Mouse (Mus musculus) neural tube, embryonic 11.5 days (tissue): ENCODE measurements around the gene Olfr1140. TPM values are rescaled to one million over a fixed set of nuclear protein-coding genes. Genes with fewer than 3 reads are reported as not detected.

Experiments used
- ATAC-seq: fragments of 200-750 bp; cut with Nextera tagmentation; 2 replicates; pipeline ENCODE4 v1.8.0; 2017; ENCODE audit warnings: moderate number of reproducible peaks, mild to moderate bottlenecking, moderate TSS enrichment, moderate library complexity; ENCODE audit not compliant: insufficient read depth, low FRiP score, low TSS enrichment
- DNase-seq: peaks from one replicate; pipeline ENCODE4 v3.0.0-alpha.2; 2015; ENCODE audit warnings: low spot score
- H3K27ac ChIP-seq: fragments of 300-500 bp; sonication (generic); 2 replicates; pipeline ENCODE4 v1.5.1; 2014; ENCODE audit warnings: low read depth, mild to moderate bottlenecking, low read length
- H3K27me3 ChIP-seq: fragments of 300-500 bp; sonication (generic); 2 replicates; pipeline ENCODE4 v1.6.1; 2014; ENCODE audit warnings: mild to moderate bottlenecking, low read length, mixed read lengths; ENCODE audit not compliant: control insufficient read depth, insufficient read depth
- H3K36me3 ChIP-seq: fragments of 300-500 bp; sonication (generic); 2 replicates; pipeline ENCODE4 v1.6.1; 2014; ENCODE audit warnings: mild to moderate bottlenecking, low read length, moderate library complexity, mixed read lengths; ENCODE audit not compliant: control insufficient read depth, insufficient read depth
- H3K4me1 ChIP-seq: fragments of 300-500 bp; sonication (generic); 2 replicates; pipeline ENCODE4 v1.6.1; 2014; ENCODE audit warnings: low read length, mixed read lengths; ENCODE audit not compliant: control insufficient read depth, insufficient read depth
- H3K4me2 ChIP-seq: fragments of 300-500 bp; sonication (generic); 2 replicates; pipeline ENCODE4 v1.6.1; 2014; ENCODE audit warnings: low read depth, mild to moderate bottlenecking, moderate library complexity
- H3K4me3 ChIP-seq: fragments of 300-500 bp; sonication (generic); 2 replicates; pipeline ENCODE4 v1.5.1; 2014; ENCODE audit warnings: low read depth, low read length
- H3K9ac ChIP-seq: fragments of 300-500 bp; sonication (generic); 2 replicates; pipeline ENCODE4 v1.6.1; 2014; ENCODE audit warnings: mild to moderate bottlenecking, low read length
- H3K9me3 ChIP-seq: fragments of 300-500 bp; sonication (generic); 2 replicates; pipeline ENCODE4 v1.6.1; 2016; ENCODE audit warnings: low read length; ENCODE audit not compliant: control insufficient read depth
- WGBS: fragments of 180-500 bp; shearing (Covaris S2); extraction: QIAGEN DNeasy Blood & Tissue Kit; methylation state at CpG from one replicate; pipeline ENCODE4 v1.1.7; 2014; 5-methylcytosine and 5-hydroxymethylcytosine counted together
- polyA plus RNA-seq: library from polyadenylated mRNA; unstranded; fragments of >200 nt; fragmentation: Nextera tagmentation; extraction: Ambion mirVana; gene quantifications from 2 replicates; pipeline ENCODE4 v1.2.1, GENCODE M21; 2014

Olfr1140 gene
- polyA plus RNA-seq, result not detected in 2 replicates

GRCm38 (mm10) chr2:87743452-87743851 lies at the start of gene Olfr1140:
Gene Olfr1140, plus strand, starts transcription at chr2:87743752.
- H3K9me3 ChIP-seq, result no peaks in the 10 kb centered on the region
- H3K27me3 ChIP-seq, result no peaks in the 10 kb centered on the region
- WGBS, result 81% methylated on average over 3 of the region's 3 CpGs
- DNase-seq (no peak), ATAC-seq (no peak)
- no peak within 1 kb of the TSS for H3K4me3 ChIP-seq
- H3K36me3 ChIP-seq, result no peaks in the 10 kb centered on the region
- H3K4me1 ChIP-seq, result no peaks in the 10 kb centered on the region
- no peak within 1 kb of the TSS for H3K27ac ChIP-seq
- H3K4me2 ChIP-seq, result no peak within 1 kb of the TSS
- no peak within 1 kb of the TSS for H3K9ac ChIP-seq

- H3K4me3 ChIP-seq, result no peak within 1 kb of the TSS
- no peaks in the 10 kb centered on the region for H3K9me3 ChIP-seq
- H3K4me1 ChIP-seq, result no peaks in the 10 kb centered on the region
- H3K4me2 ChIP-seq, result no peak within 1 kb of the TSS
- H3K27ac ChIP-seq, result no peak within 1 kb of the TSS
- no peaks in the 10 kb centered on the region for H3K36me3 ChIP-seq
- no peaks in the 10 kb centered on the region for H3K27me3 ChIP-seq
- no peak for ATAC-seq
- DNase-seq, result no peak
- H3K9ac ChIP-seq, result no peak within 1 kb of the TSS
Measured at GRCm38 (mm10) chr2:87693847-87694246, 49.7 kb upstream of the Olfr1140 start, which contains the start of gene Olfr1136. Gene Olfr1136, minus strand, starts transcription at chr2:87693947.

GRCm38 (mm10) chr2:87713079-87713478 lies 30.5 kb upstream of the Olfr1140 start, which contains the start of gene Olfr1137:
Gene Olfr1137, minus strand, starts transcription at chr2:87713179.
- Histone ChIP-seq H3K27ac (no peak within 1 kb of the TSS), H3K4me3 (no peak within 1 kb of the TSS), H3K36me3 (no peaks in the 10 kb centered on the region), H3K27me3 (no peaks in the 10 kb centered on the region), H3K9ac (no peak within 1 kb of the TSS), H3K9me3 (no peaks in the 10 kb centered on the region), H3K4me2 (no peak within 1 kb of the TSS), H3K4me1 (no peaks in the 10 kb centered on the region)
- DNase-seq (no peak), ATAC-seq (no peak)

- 85% methylated on average over 1 of the region's 1 CpGs for WGBS
Measured at GRCm38 (mm10) chr2:87739878-87740277, 3.7 kb upstream of the Olfr1140 start, which contains the start of gene Olfr1138. Gene Olfr1138, minus strand, starts transcription at chr2:87739978.

GRCm38 (mm10) chr2:87753891-87754290 lies 10.3 kb downstream of the Olfr1140 start, which contains the start of gene Olfr1141:
Gene Olfr1141, minus strand, starts transcription at chr2:87753991.
- no peak within 1 kb of the TSS for H3K9ac ChIP-seq
- ATAC-seq, result no peak
- whole genome bisulfite sequencing, result 93% methylated on average over 1 of the region's 1 CpGs
- H3K4me3 ChIP-seq, result no peak within 1 kb of the TSS
- DNase-seq, result no peak
- H3K27ac ChIP-seq, result no peak within 1 kb of the TSS
- H3K9me3 ChIP-seq, result no peaks in the 10 kb centered on the region
- H3K36me3 ChIP-seq, result no peaks in the 10 kb centered on the region
- H3K4me2 ChIP-seq, result no peak within 1 kb of the TSS
- no peaks in the 10 kb centered on the region for H3K4me1 ChIP-seq
- no peaks in the 10 kb centered on the region for H3K27me3 ChIP-seq

More at GRCm38 (mm10) chr2:87739878-87740277, 3.7 kb upstream of the Olfr1140 start, which contains the start of gene Olfr1138:
- no peaks in the 10 kb centered on the region for H3K36me3 ChIP-seq
- no peak within 1 kb of the TSS for H3K4me2 ChIP-seq
- H3K27ac ChIP-seq, result no peak within 1 kb of the TSS
- no peaks in the 10 kb centered on the region for H3K27me3 ChIP-seq
- no peak within 1 kb of the TSS for H3K9ac ChIP-seq
- no peaks in the 10 kb centered on the region for H3K9me3 ChIP-seq
- H3K4me3 ChIP-seq, result no peak within 1 kb of the TSS
- no peaks in the 10 kb centered on the region for H3K4me1 ChIP-seq
- DNase-seq (no peak), ATAC-seq (no peak)

- 46% methylated on average over 1 of the region's 1 CpGs for WGBS
Measured at GRCm38 (mm10) chr2:87776143-87776542, 32.6 kb downstream of the Olfr1140 start.

GRCm38 (mm10) chr2:87779183-87779582 lies 35.6 kb downstream of the Olfr1140 start, which contains the start of gene Olfr152:
Gene Olfr152, plus strand, starts transcription at chr2:87779483.
- Histone ChIP-seq H3K9ac (no peak within 1 kb of the TSS), H3K36me3 (no peaks in the 10 kb centered on the region), H3K4me1 (no peaks in the 10 kb centered on the region), H3K27ac (no peak within 1 kb of the TSS), H3K9me3 (no peaks in the 10 kb centered on the region), H3K4me2 (no peak within 1 kb of the TSS), H3K27me3 (no peaks in the 10 kb centered on the region), H3K4me3 (no peak within 1 kb of the TSS)
- no peak for ATAC-seq
- DNase-seq, result no peak
- 88% methylated on average over 4 of the region's 4 CpGs for WGBS

More at GRCm38 (mm10) chr2:87776143-87776542, 32.6 kb downstream of the Olfr1140 start:
- Histone ChIP-seq H3K4me2 (no peak overlapping the region), H3K9me3 (no peaks in the 10 kb centered on the region), H3K36me3 (no peaks in the 10 kb centered on the region), H3K4me1 (no peaks in the 10 kb centered on the region), H3K27ac (no peak overlapping the region), H3K27me3 (no peaks in the 10 kb centered on the region), H3K4me3 (no peak overlapping the region), H3K9ac (no peak overlapping the region)
- DNase-seq (no peak), ATAC-seq (no peak)

Other genes with a start within 250 kb of the Olfr1140 start
- gene Pramel7, start 246.7 kb upstream of the Olfr1140 start, polyA plus RNA-seq, result not detected in 2 replicates
- not detected in 2 replicates for gene Pramel6, start 237.2 kb upstream of the Olfr1140 start, polyA plus RNA-seq
- not detected in 2 replicates for gene Olfr153, start 212.0 kb upstream of the Olfr1140 start, polyA plus RNA-seq
- not detected in 2 replicates for gene Olfr1128, start 198.2 kb upstream of the Olfr1140 start, polyA plus RNA-seq
- gene Olfr1129, start 169.8 kb upstream of the Olfr1140 start, polyA plus RNA-seq, result not detected in 2 replicates
- gene Olfr1130, start 137.5 kb upstream of the Olfr1140 start, polyA plus RNA-seq, result not detected in 2 replicates
- not detected in 2 replicates for gene Olfr1131, start 116.6 kb upstream of the Olfr1140 start, polyA plus RNA-seq
- gene Olfr1132, start 106.2 kb upstream of the Olfr1140 start, polyA plus RNA-seq, result not detected in 2 replicates
- gene Olfr1133, start 96.4 kb upstream of the Olfr1140 start, polyA plus RNA-seq, result not detected in 2 replicates
- not detected in 2 replicates for gene Olfr1134, start 85.3 kb upstream of the Olfr1140 start, polyA plus RNA-seq
- gene Olfr1135, start 70.1 kb upstream of the Olfr1140 start, polyA plus RNA-seq, result not detected in 2 replicates
- gene Olfr1136, start 49.8 kb upstream of the Olfr1140 start, polyA plus RNA-seq, result not detected in 2 replicates
- gene Olfr1137, start 30.6 kb upstream of the Olfr1140 start, polyA plus RNA-seq, result not detected in 2 replicates
- gene Olfr1138, start 3.8 kb upstream of the Olfr1140 start, polyA plus RNA-seq, result not detected in 2 replicates
- gene Olfr1141, start 10.2 kb downstream of the Olfr1140 start, polyA plus RNA-seq, result not detected in 2 replicates
- not detected in 2 replicates for gene Olfr152, start 35.7 kb downstream of the Olfr1140 start, polyA plus RNA-seq
- gene Olfr1143, start 56.8 kb downstream of the Olfr1140 start, polyA plus RNA-seq, result not detected in 2 replicates
- gene Olfr1145, start 66.1 kb downstream of the Olfr1140 start, polyA plus RNA-seq, result not detected in 2 replicates
- gene Olfr1148, start 86.8 kb downstream of the Olfr1140 start, polyA plus RNA-seq, result not detected in 2 replicates
- not detected in 2 replicates for gene Olfr1150-ps1, start 100.2 kb downstream of the Olfr1140 start, polyA plus RNA-seq
- gene Olfr1151, start 112.1 kb downstream of the Olfr1140 start, polyA plus RNA-seq, result not detected in 2 replicates
- gene Olfr1152, start 122.7 kb downstream of the Olfr1140 start, polyA plus RNA-seq, result not detected in 2 replicates
- gene Olfr1153, start 151.2 kb downstream of the Olfr1140 start, polyA plus RNA-seq, result not detected in 2 replicates
- gene Olfr1154, start 161.4 kb downstream of the Olfr1140 start, polyA plus RNA-seq, result not detected in 2 replicates
- gene Olfr1155, start 201.4 kb downstream of the Olfr1140 start, polyA plus RNA-seq, result not detected in 2 replicates
- not detected in 2 replicates for gene Olfr1156, start 209.3 kb downstream of the Olfr1140 start, polyA plus RNA-seq
- gene Olfr1157, start 224.5 kb downstream of the Olfr1140 start, polyA plus RNA-seq, result not detected in 2 replicates
- gene Olfr74, start 230.9 kb downstream of the Olfr1140 start, polyA plus RNA-seq, result not detected in 2 replicates
- not detected in 2 replicates for gene Olfr1158, start 246.4 kb downstream of the Olfr1140 start, polyA plus RNA-seq